Mouse (Mus musculus) MEL-GATA-1-ER (cell line): ENCODE results near the gene Anapc15-ps.
"Not testable (repeated sequence)": the region's sequence is repeated elsewhere in the genome, so short reads cannot be mapped to it uniquely, and the experiment has no call there.

Experiments used
- DNase-seq: peaks from one replicate; pipeline ENCODE4 v3.0.0-alpha.2; 2012; ENCODE audit warnings: low read depth; ENCODE audit errors: extremely low read depth

Gene Anapc15-ps

DNA sequence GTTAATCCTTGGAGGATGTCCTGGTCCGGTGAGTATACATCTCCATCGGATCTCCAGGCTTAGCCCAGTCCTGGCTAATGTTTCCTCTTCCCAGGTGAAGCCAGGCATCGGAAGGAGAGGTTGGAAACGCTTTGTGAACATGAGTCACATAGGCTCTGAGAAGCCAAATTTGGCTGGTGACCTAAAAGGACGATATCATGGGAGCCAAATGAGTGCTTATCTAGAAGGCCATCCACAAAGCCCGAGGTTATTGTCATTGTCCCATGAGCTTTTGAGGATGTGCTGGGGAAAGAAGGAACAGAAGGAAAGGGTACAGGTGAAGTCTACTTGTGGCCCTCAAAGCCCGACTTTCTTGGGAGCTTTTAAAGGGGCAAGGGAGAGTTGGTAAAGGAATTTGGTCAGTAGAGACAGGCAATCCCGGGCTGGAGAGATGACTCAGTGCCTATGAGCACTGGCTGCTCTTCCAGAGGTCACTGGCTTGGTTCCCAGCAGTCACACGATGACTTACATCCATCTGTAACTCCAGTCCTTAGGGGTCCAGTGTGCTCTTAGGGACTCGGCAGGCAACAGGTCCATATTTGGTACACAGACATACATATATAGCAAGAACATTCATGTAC lies 42.4 kb downstream of the Anapc15-ps start:
- DNase-seq, result no peak

DNA sequence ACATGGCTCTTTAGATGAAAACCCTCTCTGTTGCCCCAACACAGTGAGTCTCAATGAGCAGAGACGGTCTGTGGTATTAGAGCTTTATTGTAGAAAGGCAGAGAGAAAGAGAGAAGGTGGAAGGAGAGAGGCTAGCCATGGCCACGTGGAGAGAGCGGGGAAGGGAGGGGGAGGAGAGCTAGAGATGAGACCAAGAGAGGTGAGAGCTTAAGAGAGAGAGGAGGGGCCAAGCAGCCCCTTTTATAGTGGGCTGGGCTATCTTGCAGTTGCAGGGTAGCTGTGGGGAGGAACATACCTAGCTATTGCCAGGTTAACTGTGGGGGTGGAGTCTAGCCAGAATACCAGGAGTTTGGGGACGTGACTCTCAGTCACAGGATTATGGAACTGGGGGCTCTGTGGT lies 43.1 kb downstream of the Anapc15-ps start:
- DNase-seq, result not testable (repeated sequence)

DNA sequence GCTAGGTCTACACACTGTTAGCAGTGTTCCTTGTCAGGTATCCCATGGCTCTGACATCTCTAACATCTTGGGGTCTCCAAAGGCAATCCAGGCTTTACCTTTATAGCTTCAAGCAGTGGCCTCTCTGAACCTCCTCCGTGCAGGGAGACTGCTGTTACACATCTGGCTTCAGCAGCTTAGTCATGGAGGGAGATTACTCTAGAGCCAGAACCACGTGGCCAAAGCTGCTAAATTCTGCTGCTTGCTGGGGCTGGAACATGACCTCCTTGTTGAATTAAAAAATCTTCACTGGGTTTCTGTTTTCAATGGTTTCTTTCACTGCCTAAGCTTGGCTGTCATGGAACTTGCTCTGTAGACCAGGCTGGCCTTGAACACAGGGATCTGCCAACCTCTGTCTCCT lies 44.9 kb downstream of the Anapc15-ps start:
- DNase-seq, result no peak

DNA sequence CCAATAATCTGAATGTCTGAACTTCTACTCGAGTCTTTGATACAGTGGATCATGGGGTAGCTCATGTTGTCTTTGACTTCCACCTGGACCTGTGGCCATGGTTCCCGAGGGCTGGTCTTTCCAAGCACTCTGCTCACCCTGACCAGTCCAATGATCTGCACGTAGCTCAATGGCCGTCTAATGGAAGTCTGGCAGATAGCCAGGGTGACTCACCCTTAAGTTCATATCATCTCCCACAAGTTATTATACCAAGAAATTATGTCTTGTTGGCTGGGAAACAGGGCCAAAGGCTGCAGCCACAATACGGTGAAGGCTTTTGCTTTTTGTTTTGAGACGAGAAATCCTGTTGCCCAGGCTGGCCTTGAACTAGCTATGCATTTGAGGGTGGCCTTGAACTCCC lies 45.9 kb downstream of the Anapc15-ps start:
- no peak for DNase-seq

DNA sequence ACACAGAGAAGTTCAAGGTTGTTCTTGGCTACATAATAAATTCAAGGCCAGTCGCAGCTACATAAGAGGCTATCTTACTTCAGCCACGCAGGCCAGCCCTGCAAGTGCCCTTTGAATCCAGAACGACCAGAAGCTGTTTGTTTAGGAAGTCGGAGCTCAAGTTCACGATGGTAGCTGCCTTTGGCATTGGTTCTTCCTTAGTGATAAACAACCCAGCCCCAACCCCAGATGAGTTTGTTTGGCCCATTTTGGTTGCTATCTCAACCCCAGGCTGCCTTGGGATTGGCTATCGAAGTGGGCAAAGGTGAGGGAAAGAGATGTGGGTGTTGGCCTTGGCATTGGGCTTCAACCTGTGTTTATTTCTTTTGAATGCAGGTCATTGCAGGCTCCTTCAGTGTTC lies 48.0 kb downstream of the Anapc15-ps start:
- DNase-seq, result no peak

DNA sequence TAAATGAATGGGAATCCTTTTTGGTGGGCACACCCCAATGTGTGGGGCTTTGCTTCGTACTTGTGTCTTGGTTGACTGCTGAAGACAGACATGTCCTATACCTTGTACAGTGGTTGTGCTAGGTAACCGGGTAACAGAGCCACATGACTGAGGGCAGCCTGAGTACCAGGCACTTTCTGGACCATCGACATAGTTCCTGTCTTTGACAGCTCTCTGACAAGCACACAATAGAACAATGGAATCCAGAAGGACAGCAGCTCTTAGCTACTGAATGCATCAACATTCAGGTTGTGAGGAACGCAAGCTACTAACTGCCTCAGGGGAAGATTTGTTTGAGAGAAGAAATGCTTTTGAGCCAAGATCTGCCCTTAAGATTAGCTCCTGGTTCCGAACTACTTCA lies 49.2 kb downstream of the Anapc15-ps start:
- DNase-seq, result no peak

DNA sequence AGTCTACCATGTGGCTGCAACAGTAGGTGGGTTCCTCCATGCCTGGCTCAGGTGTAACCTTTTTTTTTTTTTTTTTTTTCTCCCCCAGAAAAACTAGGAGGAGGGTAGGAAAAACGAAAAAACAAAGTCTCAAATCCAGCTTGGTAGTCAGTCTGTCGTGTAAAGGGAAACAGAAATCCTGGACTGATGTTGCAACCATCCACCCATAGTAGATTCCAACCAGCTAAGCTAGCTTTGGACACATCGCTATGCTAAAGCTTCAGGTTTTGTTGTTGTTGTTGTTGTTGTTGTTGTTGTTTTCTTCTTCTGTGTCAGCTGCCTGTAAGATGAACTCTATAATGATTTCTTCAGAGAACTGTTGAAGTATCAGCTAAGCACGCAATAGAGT lies 49.7 kb downstream of the Anapc15-ps start:
- DNase-seq, result no peak
